Mouse (Mus musculus): ENCODE data around the gene Fgf4.
A peak's percentile ranks its signal among the peaks of the same experiment; 100 is the strongest.

GRCm38 (mm10) chr7:144798471-144798870 is 48.7 kb upstream of the Fgf4 start:
- TF ChIP-seq KAT2A (IDR thresholded peaks at IDR 0.05; ENCODE audit: insufficient replicate concordance, low read length) = no peak
- no peak for TF ChIP-seq POLR2A (IDR thresholded peaks at IDR 0.05; ENCODE audit: low read depth, low read length)
- TF ChIP-seq SMC3 (IDR thresholded peaks at IDR 0.05; ENCODE audit: low read depth, low read length) = peak; percentile 51
- peak in 1 of 2 experiments; percentile 58; a peak in 2 of 4 replicates for TF ChIP-seq CTCF (conservative IDR thresholded peaks at IDR 0.05 in 1 of 2, IDR thresholded peaks at IDR 0.05 in 1 of 2; ENCODE audit: low read depth in 2 of 2, low read length in 2 of 2)
- no peak for TF ChIP-seq ZC3H11A (IDR thresholded peaks at IDR 0.05; ENCODE audit: low read depth, low read length)
